Mouse (Mus musculus) brain, embryonic 14.5 days (tissue): ENCODE data around the gene Gtsf1l.

Experiments
- CTCF ChIP-seq: fragments of 200-500 bp; IDR thresholded peaks from 2 replicates; pipeline ENCODE4 v1.5.1; 2012; ENCODE audit warnings: inconsistent platforms, mild to moderate bottlenecking, moderate library complexity, borderline replicate concordance; ENCODE audit not compliant: insufficient read depth, insufficient read length; ENCODE audit errors: extremely low read depth
- POLR2A ChIP-seq: fragments of 200-500 bp; IDR thresholded peaks from 2 replicates; pipeline ENCODE4 v1.6.1; 2012; ENCODE audit warnings: mild to moderate bottlenecking, inconsistent platforms, borderline replicate concordance; ENCODE audit not compliant: poor library complexity, insufficient read depth, insufficient read length, severe bottlenecking; ENCODE audit errors: extremely low read depth

- TF ChIP-seq POLR2A: no peak
- peak; percentile 99 for TF ChIP-seq CTCF
Measured at GRCm38 (mm10) chr2:163048125-163048524, 39.5 kb downstream of the Gtsf1l start.
